Mouse (Mus musculus): ENCODE measurements around the gene Srl.

The Srl gene

DNA sequence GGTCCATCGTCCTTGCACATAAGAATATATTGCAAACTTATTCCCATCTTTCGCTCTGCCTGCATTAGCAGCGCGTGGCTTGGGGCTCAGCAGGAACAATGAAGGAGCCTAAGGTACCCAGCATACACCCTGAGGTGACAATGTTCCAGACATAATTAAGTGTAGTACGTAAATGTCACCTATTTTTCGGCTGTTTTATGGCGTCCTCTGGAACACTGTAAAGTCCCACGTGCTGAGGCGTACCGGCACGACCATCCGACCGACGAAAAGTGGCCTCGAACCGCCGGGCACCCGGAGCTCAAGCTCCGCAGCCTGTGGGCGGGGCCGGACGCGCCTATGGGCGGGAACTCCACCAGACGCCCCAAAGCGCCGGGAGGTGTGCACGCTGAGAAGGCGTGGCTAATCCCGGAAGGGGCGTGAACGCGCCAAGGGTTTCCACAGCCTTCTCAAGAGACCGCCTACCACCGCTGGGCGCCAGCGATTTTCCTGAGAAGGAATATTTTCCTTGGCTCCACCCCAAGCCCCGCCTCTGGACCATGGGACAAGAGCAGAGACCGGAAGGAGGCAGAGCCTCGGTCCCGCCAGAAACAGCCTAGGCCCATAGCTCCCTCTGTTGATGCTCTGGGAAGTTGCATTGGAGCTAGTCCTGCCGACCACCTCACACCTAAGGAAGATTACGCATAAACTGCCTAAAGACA lies at the start of gene Srl:
Gene Srl (minus strand): TSS at position 316 of the 698 bp plus-strand sequence.
- under 1% methylated on average over 43 of the region's 43 CpGs for WGBS

DNA sequence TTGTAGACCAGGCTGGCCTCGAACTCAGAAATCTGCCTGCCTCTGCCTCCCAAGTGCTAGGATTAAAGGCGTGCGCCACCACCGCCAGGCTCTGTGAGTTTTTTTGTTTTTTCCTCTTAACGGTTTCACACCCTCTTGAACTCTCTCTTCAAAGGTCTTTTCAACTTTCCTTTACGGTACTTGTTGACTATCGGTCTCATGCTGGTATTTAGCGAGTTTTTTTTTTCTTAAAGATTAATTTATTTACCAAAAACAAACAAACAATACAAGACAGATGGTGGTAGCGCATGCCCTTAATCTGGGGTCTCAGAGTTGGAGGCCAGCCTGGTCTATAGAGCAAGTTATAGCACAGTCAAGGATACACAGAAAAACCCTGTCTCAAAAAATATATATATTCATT lies 48.6 kb upstream of the Srl start:
- 97% methylated on average over 9 of the region's 9 CpGs for WGBS

DNA sequence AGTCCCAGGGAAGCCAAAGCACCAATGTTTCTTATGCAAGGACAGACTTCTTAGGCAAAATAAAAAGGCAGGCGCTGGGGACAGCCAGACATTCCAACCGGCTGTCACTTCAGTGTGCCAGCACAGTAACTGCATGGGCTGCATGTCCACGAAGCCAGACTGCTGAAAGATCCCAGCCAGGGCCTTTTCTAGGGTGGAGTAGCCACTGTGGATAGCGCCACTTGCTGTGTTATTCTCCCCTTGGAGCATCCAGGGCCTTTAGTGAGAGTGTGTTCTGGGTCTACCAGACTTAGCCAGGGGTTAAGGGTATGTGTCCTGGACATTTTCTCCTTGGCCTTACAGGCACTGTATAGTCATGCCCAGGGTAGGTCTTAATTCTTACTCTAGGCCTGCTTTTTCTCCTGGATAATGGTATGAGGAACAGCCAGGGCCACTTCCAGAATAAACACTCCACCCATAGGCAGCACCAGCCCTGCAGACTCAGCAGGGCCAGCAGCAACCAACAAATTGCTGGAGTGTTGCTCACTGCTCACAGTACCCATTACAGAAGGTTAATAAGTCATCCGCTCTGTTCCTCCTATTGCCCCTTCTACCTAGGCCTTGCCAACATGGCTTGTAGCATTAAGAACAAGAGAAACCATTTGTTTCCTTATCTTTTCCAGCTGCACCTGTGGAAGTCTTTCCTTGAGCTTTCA lies 46.0 kb upstream of the Srl start:
- 59% methylated on average over 5 of the region's 5 CpGs for WGBS

DNA sequence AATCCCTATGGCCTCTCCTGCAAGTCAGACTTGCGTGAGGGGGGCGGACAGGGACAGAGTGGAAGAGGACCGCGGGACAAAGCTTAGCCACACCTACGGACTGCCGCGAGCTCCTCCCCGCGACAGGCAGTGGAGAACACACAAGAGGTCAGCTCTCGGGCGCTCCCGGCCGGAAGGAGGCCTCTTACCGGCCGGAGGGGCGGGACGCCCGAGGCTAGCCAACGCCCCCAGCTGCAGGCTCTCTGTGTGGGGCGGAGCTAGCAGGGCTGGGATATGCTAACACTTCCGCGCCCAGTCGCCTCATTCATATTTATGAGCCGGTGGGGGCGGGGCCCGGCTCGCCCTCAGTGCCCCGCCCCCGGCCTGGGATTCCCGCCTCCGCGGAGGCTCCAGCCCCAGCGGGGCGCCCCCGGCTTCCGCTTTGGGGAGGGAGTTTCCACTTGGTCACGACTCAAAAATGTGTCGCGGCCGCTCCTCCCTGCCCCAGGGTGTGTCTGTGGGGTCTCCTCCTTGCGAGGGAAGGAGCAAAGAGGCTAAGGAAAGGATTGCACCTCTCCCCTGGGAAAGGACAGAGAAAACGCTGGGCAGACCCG lies 45.0 kb upstream of the Srl start:
- 2% methylated on average over 41 of the region's 43 CpGs for WGBS

DNA sequence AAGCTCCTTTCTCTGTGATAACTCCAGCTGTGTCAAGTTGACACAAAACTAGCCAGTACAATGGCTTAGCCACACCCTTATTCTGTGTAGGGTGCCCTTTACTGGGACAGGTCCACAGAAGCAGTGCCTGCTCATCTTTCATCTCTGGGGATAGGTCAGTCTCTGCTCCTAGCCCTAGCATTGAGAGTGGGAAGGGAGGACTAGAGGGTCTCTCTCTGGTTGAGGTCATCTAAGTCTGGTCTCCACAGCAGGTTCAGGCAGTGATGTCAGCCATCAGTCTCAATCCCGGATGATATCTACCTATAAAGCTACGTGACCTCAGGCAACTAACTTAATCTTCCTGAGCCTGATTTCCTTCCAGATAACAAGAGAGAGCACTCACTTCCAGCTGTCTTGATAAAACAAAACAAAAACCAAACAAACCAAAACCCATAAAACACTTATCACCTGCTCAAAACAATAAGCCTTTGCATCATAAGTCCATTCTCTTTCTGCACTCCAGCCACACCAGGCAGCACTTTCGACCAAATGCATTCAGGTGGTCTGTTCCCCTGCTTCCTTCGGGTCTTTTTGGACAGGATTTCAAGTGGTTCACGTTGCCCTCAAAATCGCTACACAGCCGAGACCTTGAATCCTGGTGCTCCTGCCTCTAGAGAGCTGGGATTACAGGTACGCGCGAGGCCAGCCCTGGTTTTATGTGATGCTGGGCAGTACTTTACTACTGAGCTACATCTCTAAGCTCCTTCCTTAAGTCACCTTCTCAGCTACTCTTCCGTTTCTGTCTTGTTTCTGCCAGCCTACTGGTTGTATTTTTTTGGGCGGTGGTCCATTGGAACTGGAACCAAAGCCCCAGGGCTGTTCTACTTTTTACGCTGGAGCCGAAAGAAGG lies 44.3 kb upstream of the Srl start:
- WGBS, result 18% methylated on average over 14 of the region's 14 CpGs

DNA sequence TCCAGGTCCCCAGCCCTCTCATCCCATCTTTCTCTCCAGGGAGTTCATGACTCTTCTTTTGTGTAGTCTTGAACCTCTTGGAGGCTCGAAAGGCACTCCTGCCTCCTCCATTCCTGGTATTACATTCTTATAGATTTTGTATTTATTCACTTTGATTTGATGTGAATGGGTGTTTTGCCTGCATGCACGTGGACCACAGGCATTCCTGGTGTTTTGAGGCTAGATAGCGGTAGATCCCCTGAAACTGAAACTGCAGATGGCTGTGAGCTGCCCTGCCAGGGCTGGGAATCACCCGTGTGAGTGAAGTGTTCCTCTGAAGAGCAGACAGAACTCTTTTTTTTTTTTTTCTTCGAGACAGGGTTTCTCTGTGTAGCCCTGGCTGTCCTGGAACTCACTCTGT lies 42.8 kb upstream of the Srl start:
- WGBS, result 77% methylated on average over 5 of the region's 5 CpGs

DNA sequence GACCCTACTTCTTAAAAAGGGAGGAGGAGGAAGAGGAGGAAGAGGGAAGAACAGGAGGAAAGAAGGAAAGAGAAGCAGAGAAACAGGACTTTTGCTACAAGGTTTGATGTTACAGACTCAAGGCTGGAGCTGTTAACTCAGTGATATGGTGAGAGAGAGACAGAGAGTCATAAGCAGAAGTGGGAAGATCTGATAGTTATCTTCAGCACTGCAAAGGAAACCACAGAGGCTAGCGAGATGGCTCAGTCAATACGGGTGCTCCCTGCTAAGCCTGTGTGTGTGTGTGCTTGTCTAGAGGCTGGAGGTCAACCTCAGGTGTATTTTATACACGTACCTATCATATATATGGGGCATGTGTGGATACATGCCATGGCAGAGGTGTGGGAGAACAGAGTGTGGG lies 42.2 kb upstream of the Srl start:
- 85% methylated on average over 3 of the region's 3 CpGs for WGBS

DNA sequence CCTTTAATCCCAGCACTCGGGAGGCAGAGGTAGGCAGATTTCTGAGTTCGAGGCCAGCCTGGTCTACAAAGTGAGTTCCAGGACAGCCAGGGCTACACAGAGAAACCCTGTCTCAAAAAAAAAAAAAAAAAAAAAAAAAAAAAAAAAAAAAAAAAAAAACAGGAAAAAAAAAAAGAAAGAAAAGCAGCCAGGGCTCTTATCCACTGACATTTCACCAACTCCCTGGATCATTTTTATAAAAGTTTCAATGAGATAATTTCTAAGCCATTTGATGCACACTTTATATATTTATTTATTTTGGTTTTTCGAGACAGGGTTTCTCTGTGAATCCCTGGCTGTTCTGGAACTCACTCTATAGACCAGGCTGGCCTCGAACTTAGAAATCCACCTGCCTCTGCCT lies 39.6 kb upstream of the Srl start:
- 91% methylated on average over 4 of the region's 4 CpGs for WGBS

DNA sequence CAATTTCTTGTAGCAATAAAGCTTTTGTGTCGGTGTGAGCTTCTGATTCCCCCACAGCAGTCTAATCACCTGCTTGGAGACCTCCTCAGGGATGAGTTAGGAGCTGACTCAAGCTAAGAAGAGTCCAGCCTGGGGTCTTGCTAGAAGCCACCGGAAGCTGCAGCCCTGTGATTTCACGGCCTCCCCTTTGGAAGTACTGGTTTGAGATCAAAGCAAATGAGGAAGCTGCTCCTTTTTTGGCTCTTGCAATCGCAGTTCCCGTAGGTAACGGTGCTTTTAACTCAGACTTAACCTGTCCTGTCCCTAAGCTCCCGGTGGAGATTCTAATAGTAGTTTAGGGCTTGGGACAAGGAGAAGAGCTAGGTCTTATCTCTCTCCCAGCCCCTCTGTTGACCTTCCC lies 37.0 kb upstream of the Srl start:
- 77% methylated on average over 7 of the region's 7 CpGs for WGBS

DNA sequence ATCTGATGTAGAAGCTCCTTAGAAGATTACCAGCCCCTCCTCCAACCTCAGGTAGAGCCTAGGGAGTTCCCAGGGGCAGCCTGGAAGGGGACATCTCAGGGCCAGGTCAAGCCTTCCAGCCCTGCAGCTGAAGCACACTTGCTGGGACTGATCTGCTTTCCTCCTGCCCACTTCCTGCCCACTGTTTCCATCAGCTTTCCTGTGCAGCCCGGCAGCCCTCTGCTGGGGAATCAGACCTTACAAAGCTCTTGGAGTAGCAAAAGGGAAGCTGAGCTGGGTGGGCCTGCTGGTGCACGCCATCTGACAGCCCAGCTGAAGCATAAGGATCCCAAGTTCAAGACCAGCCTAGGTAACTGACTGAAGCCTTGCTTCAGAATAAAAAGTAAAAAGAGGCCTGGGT lies 35.3 kb upstream of the Srl start:
- 49% methylated on average over 2 of the region's 2 CpGs for WGBS

DNA sequence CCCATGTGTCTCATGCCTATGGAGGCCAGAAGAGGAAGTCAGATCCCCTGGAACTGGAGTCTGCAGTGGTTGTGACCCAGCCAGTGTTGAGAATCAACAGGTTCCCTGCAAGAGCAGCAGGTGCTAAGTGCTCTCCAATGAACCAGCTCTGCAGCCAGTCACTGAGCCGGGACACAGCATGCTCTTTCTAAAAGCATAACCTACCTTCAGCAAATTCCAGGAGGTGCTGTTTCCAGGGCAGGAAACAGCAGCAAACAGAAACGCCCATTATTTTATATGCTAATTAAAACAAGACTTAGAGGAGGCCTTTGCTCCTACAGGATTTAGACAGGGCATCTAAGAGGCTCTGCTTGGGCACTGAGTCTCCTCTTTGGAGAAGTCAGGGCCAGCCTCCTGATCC lies 34.4 kb upstream of the Srl start:
- WGBS, result 60% methylated on average over 2 of the region's 2 CpGs

DNA sequence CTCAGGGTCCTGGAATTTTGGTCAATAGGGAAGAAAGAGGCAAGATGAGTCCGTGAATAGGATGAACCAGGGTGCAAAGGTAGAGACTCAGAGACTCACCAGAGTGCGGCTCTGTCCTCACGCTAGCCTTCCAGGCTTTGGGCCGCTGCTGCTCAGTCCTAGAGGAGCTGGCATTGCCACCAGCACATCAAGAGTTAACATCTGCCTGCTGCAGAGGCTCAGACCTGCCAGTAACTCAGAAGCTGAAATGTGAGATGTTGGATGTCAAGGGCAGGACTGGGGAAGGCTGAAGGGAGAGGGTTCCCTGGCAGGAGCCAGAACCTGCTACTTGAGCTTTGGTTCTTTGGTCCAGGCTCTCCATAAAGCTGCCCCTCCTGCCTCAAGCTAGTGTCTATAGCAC lies 29.1 kb upstream of the Srl start:
- WGBS, result 83% methylated on average over 4 of the region's 4 CpGs

DNA sequence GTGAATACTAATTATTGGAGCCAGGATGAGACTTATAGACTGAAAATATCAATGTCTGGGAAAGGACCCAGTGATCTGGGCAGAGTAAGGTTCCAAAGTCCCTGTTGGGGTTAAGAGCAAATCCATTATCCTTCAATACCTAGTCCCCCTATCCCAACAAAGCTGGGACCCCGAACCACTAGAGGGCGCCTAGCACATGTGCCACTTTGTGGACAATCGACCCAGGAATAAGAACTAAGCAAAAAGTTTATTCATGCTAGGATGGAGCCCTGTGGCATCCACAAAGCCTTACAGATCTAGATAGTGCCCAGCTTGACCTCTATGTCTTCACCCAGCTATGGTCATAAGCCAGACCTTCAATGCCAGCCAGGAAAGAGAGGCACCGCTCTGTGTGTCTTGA lies 26.3 kb upstream of the Srl start:
- 23% methylated on average over 4 of the region's 4 CpGs for WGBS

DNA sequence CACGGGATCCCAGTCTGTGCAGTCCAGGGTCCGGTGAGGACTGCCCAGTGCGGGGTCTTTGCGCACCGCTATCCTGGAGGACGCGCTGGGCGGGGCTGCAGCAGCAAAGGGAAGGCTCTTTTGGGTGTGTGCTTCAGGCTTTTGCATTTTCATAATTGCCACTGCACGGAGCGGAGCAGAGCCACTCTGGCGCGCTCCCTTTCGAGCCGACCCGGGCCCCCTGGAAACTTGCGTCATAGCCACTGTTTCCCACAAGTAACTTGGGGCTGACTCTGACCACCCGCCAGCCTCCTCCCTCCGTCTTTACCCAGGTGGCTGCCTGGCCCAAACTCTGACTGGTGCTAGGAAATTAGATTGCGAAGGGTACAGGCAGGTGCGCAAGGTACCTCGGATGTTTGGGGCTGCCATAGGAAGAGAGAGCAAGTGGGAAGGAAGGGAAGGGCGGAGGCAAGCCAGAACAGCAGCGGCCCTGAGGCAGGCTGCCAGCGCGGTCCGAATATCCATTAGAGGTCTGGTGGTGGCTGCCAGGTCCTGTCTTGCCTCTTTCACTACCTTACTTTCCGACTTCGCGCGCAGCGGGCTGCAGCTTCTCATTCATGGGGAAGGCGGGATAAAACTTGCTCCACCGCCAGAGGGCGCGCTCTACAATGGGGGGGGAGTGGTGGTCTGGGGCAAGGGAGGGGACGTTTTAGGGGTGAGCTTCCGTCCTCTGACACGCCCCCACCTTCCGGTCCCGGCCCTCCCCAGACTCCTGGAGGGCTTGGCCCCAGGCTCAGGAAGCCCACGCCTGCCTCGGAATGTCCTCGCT lies 18.7 kb upstream of the Srl start:
- 3% methylated on average over 43 of the region's 43 CpGs for WGBS

DNA sequence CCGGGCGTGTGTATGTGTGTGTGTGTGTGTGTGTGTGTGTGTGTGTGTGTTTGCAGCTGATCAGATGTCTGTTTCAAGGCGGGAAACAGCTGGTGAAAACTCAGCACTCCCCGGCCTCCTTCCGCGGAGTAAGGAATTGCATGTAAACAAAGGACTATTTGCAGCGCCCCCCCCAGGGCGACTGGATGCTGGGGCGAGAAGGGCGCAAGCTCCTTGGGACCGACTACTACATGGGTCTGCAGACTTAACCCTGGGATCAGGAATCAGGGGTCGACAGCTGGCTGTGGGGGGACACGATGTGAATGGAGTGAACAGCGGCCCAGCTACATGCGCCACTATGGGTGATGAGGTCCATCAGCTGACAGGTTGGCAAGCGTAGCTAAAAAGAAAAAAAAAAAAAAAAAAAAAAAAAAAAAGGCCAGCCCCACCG lies 18.1 kb upstream of the Srl start, which contains the start of gene Tfap4:
Gene Tfap4 (minus strand): TSS at position 140 of the 430 bp plus-strand sequence.
- 0% methylated on average over 17 of the region's 17 CpGs for WGBS

DNA sequence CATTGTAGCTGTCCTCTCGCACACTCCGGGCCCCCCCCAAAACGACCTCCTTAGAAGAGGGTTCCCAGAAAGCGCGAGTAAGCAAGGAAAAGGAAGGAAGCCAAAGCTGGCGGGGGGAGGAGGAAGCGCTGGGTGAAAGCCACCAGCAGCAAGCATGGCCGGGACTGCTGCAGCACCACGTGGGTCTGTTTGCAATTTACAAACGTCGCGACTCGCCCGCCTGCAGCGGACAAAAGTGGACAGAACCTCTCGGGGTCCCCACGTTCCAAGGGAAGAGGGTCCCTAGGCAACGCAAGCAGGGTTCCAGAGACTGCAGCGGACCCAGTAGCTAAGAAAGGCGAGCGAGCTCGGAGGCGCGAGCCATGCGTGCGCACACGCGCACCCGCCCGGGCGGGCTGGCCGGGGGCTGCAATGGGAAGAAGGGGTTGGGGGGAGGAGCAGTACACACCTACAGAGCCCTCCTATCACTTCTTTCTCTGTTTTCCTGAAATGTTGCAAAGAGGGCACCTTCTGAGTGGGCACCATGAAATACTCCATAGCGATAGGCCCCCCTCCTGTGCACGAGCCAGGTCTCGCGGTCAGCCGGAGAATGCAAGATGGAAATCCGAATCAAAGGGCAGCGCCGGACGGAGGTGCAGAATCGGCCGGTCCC lies 17.5 kb upstream of the Srl start:
- under 1% methylated on average over 43 of the region's 43 CpGs for WGBS

DNA sequence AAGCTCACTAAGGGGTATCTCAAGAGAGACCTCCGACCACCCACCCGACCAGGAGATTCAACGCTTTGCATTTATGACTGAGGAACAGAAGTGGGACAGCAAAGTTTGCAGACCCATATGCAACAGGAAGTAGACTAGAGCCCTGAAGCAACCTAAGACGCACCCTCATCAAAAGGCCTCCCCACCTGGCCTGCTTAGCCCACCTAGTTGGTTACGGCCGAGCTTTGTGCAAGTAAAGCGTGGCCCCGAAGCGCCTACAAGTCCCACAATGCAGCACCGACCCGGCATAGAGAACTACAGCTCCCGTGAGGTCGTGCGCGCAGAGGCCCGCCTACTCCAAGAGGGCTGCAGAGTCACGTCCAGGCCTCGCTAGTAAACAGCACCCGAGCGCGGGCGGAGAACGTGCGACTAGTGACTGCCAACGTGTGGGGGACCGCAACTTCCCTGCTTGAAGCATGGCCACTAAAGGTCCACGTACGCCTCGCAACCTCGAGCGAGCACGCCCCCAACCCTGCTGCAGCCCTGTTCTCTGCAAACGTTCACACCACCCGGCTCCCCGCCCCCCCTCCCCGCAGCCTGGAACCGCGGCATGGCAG lies 16.9 kb upstream of the Srl start:
- WGBS, result under 1% methylated on average over 38 of the region's 38 CpGs

DNA sequence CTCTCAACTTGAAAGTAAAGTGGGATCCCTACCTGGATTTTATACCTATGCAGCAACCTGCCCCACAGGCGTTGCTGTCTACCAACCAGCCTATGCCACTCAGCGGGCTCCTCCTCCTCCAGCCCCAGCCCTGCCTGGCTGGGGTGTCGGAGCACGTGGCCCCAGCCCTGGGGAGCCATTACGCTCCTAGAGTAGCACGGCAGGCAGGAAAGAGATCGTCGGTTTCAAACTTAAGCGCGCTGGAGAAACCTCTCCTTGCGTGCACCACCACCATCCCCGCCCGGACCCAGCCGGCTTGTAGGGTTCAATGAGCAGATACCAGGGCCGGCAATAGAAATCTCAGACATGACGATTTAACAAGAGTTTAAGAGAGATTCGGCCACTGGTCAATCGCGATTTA lies 16.3 kb upstream of the Srl start:
- WGBS, result under 1% methylated on average over 19 of the region's 19 CpGs

DNA sequence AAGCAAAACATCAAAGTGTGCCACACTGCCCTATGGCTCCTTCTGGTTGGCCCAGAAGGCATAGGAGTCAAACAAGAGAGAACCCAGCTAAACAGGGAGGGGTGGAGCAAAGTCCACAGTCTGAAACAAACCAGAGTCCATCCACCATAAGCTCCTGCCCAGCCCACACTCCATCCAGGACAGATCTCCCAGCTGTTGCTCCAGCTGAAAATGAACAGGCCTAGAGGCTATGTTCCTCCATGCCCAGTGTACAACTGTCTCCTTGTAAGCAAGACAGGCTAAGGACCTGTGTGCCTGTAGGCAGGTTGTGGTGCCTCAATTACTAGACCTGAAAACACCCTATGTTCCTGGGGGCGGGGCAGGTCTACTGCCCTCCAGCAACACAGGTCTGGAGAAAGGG lies 15.5 kb upstream of the Srl start:
- WGBS, result 88% methylated on average over 1 of the region's 1 CpGs

DNA sequence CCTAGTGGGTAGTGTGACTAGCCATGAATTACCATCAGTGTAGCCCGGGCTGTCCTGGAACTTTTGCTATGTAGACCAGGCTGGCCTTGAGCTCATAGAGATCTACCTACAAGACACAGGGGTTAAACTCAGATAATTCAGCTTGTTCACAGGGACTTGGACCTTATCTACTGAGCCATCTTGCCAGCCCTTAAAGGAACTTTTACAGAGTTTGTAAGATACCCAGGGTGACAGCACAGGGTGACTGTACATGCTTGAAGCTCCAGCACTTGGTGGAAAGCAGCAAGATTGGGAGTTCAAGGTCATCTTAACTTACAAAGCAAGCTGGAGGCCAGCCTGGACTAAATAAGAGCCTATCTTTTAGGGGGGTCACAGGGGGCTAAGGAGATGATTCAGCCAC lies 13.9 kb upstream of the Srl start:
- 98% methylated on average over 1 of the region's 1 CpGs for WGBS

All from cerebral cortex, adult 2 months (tissue).